Mouse (Mus musculus): ENCODE data around the gene Zfp746. TPM values are rescaled to one million over a fixed set of nuclear protein-coding genes. Genes with fewer than 3 reads are reported as not detected.

The Zfp746 gene
- polyA plus RNA-seq, 1 experiment from 2014 or later: 18.3 TPM

GRCm38 (mm10) chr6:48081952-48082351 is 4.4 kb downstream of the Zfp746 start:
- ATAC-seq (replicated peaks; ENCODE audit: low FRiP score, low read depth) (no peak), DNase-seq (ENCODE audit: low spot score) (no peak)
- H3K4me2 ChIP-seq (ENCODE audit: low read length): no peak overlapping the region
- WGBS: over 99% methylated on average over 3 of the region's 3 CpGs
- no peaks in the 10 kb centered on the region for H3K27me3 ChIP-seq (ENCODE audit: insufficient read depth, low read length)
- H3K27ac ChIP-seq: no peak overlapping the region
- TF ChIP-seq CTCF (IDR thresholded peaks at IDR 0.05; ENCODE audit: low read depth): no peak
- H3K4me1 ChIP-seq (replicated peaks; ENCODE audit: insufficient read depth, low read length): peaks cover 10% of the 10 kb centered on the region; the same call in 1 of the 2 replicates
- H3K4me3 ChIP-seq (replicated peaks; ENCODE audit: low read depth, low read length): no peak overlapping the region
- H3K36me3 ChIP-seq (ENCODE audit: insufficient read depth, low read length): peaks cover 49% of the 10 kb centered on the region
- no peak overlapping the region for H3K9ac ChIP-seq (ENCODE audit: low read depth, low read length)
- no peaks in the 10 kb centered on the region for H3K9me3 ChIP-seq (replicated peaks; ENCODE audit: low read length)

GRCm38 (mm10) chr6:48081021-48081420 is 5.4 kb downstream of the Zfp746 start:
- no peak for TF ChIP-seq CTCF (IDR thresholded peaks at IDR 0.05; ENCODE audit: low read depth)
- Histone ChIP-seq H3K4me1 (replicated peaks; ENCODE audit: insufficient read depth, low read length) (peaks cover 10% of the 10 kb centered on the region; the same call in 1 of the 2 replicates), H3K4me2 (ENCODE audit: low read length) (no peak overlapping the region), H3K4me3 (replicated peaks; ENCODE audit: low read depth, low read length) (no peak overlapping the region), H3K27me3 (ENCODE audit: insufficient read depth, low read length) (no peaks in the 10 kb centered on the region), H3K27ac (no peak overlapping the region), H3K9ac (ENCODE audit: low read depth, low read length) (no peak overlapping the region), H3K36me3 (ENCODE audit: insufficient read depth, low read length) (peaks cover 57% of the 10 kb centered on the region), H3K9me3 (replicated peaks; ENCODE audit: low read length) (no peaks in the 10 kb centered on the region)
- no peak for DNase-seq (ENCODE audit: low spot score)
- 95% methylated on average over 5 of the region's 5 CpGs for WGBS
- no peak for ATAC-seq (replicated peaks; ENCODE audit: low FRiP score, low read depth)

- ATAC-seq (replicated peaks; ENCODE audit: low FRiP score, low read depth) (no peak), DNase-seq (ENCODE audit: low spot score) (no peak)
- TF ChIP-seq CTCF (IDR thresholded peaks at IDR 0.05; ENCODE audit: low read depth): no peak
- Histone ChIP-seq H3K4me1 (replicated peaks; ENCODE audit: insufficient read depth, low read length) (no peaks in the 10 kb centered on the region), H3K27me3 (ENCODE audit: insufficient read depth, low read length) (no peaks in the 10 kb centered on the region), H3K4me3 (replicated peaks; ENCODE audit: low read depth, low read length) (no peak overlapping the region), H3K36me3 (ENCODE audit: insufficient read depth, low read length) (peaks cover 52% of the 10 kb centered on the region; the same call in 1 of the 2 replicates), H3K4me2 (ENCODE audit: low read length) (no peak overlapping the region), H3K27ac (no peak overlapping the region), H3K9ac (ENCODE audit: low read depth, low read length) (no peak overlapping the region), H3K9me3 (replicated peaks; ENCODE audit: low read length) (no peaks in the 10 kb centered on the region)
- 71% methylated on average over 5 of the region's 5 CpGs for WGBS
Observed at GRCm38 (mm10) chr6:48073316-48073715, 13.1 kb downstream of the Zfp746 start.

- no peak for DNase-seq (ENCODE audit: low spot score)
- Histone ChIP-seq H3K9ac (ENCODE audit: low read depth, low read length) (no peak overlapping the region), H3K4me3 (replicated peaks; ENCODE audit: low read depth, low read length) (no peak overlapping the region), H3K9me3 (replicated peaks; ENCODE audit: low read length) (no peaks in the 10 kb centered on the region), H3K4me1 (replicated peaks; ENCODE audit: insufficient read depth, low read length) (no peaks in the 10 kb centered on the region), H3K4me2 (ENCODE audit: low read length) (no peak overlapping the region), H3K27me3 (ENCODE audit: insufficient read depth, low read length) (no peaks in the 10 kb centered on the region), H3K36me3 (ENCODE audit: insufficient read depth, low read length) (peaks cover 69% of the 10 kb centered on the region), H3K27ac (no peak overlapping the region)
- ATAC-seq (replicated peaks; ENCODE audit: low FRiP score, low read depth): no peak
- TF ChIP-seq CTCF (IDR thresholded peaks at IDR 0.05; ENCODE audit: low read depth): no peak
- 94% methylated on average over 3 of the region's 3 CpGs for WGBS
Observed at GRCm38 (mm10) chr6:48067492-48067891, 18.9 kb downstream of the Zfp746 start.

- no peak for TF ChIP-seq CTCF (IDR thresholded peaks at IDR 0.05; ENCODE audit: low read depth)
- H3K4me2 ChIP-seq (ENCODE audit: low read length): no peak overlapping the region
- DNase-seq (ENCODE audit: low spot score) (no peak), ATAC-seq (replicated peaks; ENCODE audit: low FRiP score, low read depth) (no peak)
- H3K36me3 ChIP-seq (ENCODE audit: insufficient read depth, low read length): peaks cover 68% of the 10 kb centered on the region
- H3K4me1 ChIP-seq (replicated peaks; ENCODE audit: insufficient read depth, low read length): no peaks in the 10 kb centered on the region
- H3K27me3 ChIP-seq (ENCODE audit: insufficient read depth, low read length): no peaks in the 10 kb centered on the region
- H3K9me3 ChIP-seq (replicated peaks; ENCODE audit: low read length): no peaks in the 10 kb centered on the region
- 95% methylated on average over 6 of the region's 6 CpGs for whole genome bisulfite sequencing
- H3K9ac ChIP-seq (ENCODE audit: low read depth, low read length): no peak overlapping the region
- no peak overlapping the region for H3K27ac ChIP-seq
- no peak overlapping the region for H3K4me3 ChIP-seq (replicated peaks; ENCODE audit: low read depth, low read length)
Observed at GRCm38 (mm10) chr6:48065587-48066075, 20.8 kb downstream of the Zfp746 start.

- ATAC-seq (replicated peaks; ENCODE audit: low FRiP score, low read depth) (no peak), DNase-seq (ENCODE audit: low spot score) (no peak)
- Histone ChIP-seq H3K9me3 (replicated peaks; ENCODE audit: low read length) (no peaks in the 10 kb centered on the region), H3K27ac (no peak overlapping the region), H3K4me2 (ENCODE audit: low read length) (no peak overlapping the region), H3K9ac (ENCODE audit: low read depth, low read length) (no peak overlapping the region), H3K27me3 (ENCODE audit: insufficient read depth, low read length) (no peaks in the 10 kb centered on the region), H3K4me3 (replicated peaks; ENCODE audit: low read depth, low read length) (no peak overlapping the region), H3K36me3 (ENCODE audit: insufficient read depth, low read length) (peaks cover 68% of the 10 kb centered on the region), H3K4me1 (replicated peaks; ENCODE audit: insufficient read depth, low read length) (no peaks in the 10 kb centered on the region)
- WGBS: 94% methylated on average over 14 of the region's 14 CpGs
- TF ChIP-seq CTCF (IDR thresholded peaks at IDR 0.05; ENCODE audit: low read depth): no peak
Observed at GRCm38 (mm10) chr6:48064451-48064850, 21.9 kb downstream of the Zfp746 start.

GRCm38 (mm10) chr6:48063940-48064339 is 22.5 kb downstream of the Zfp746 start:
- H3K4me1 ChIP-seq (replicated peaks; ENCODE audit: insufficient read depth, low read length): no peaks in the 10 kb centered on the region
- no peaks in the 10 kb centered on the region for H3K9me3 ChIP-seq (replicated peaks; ENCODE audit: low read length)
- no peak overlapping the region for H3K27ac ChIP-seq
- no peak overlapping the region for H3K9ac ChIP-seq (ENCODE audit: low read depth, low read length)
- peaks cover 63% of the 10 kb centered on the region for H3K36me3 ChIP-seq (ENCODE audit: insufficient read depth, low read length)
- TF ChIP-seq CTCF (IDR thresholded peaks at IDR 0.05; ENCODE audit: low read depth): no peak
- WGBS: 96% methylated on average over 28 of the region's 28 CpGs
- DNase-seq (ENCODE audit: low spot score): no peak
- no peak; the same call in 1 of the 2 replicates for ATAC-seq (replicated peaks; ENCODE audit: low FRiP score, low read depth)
- H3K27me3 ChIP-seq (ENCODE audit: insufficient read depth, low read length): no peaks in the 10 kb centered on the region
- no peak overlapping the region for H3K4me2 ChIP-seq (ENCODE audit: low read length)
- no peak overlapping the region for H3K4me3 ChIP-seq (replicated peaks; ENCODE audit: low read depth, low read length)
